Mouse (Mus musculus) common myeloid progenitor, adult 5-6 weeks (primary cell): ENCODE measurements around the gene Pawr. TPM values are rescaled to one million over a fixed set of nuclear protein-coding genes. Genes with fewer than 3 reads are reported as not detected.

Experiments
- ATAC-seq: replicated peaks from 2 replicates; pipeline ENCODE4 v1.8.0; 2016; ENCODE audit warnings: low read depth, mild to moderate bottlenecking, moderate TSS enrichment, inconsistent platforms; ENCODE audit not compliant: poor library complexity, severe bottlenecking
- total RNA-seq: library from RNA; stranded (forward); fragments of 200-1000, 187-1606 nt; gene quantifications from 2 replicates; pipeline ENCODE4 v1.2.3, GENCODE M21; 2017

The Pawr gene
- total RNA-seq, 1 experiment from 2014 or later: not detected

GRCm38 (mm10) chr10:108350125-108351070 lies 18.5 kb downstream of the Pawr start:
- ATAC-seq: no peak

DNA sequence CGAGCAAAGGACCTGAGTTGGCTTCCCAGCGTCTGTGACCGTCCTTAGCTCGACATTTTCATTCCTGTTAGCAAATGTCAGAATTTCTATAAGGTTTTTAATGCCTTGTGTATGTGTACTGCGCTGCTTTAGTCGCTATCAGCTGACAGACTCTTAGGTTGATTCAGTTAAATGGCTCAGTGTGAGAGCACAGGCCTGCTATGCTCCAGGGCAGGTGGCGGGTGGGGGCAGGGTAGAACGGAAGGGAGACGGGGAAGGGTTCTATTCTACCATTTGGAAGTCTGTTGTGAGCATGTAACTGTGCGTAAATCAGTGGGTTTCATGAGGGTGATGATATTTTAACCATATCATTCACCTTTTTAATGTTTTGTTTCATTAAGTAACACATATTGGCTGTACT lies 21.0 kb downstream of the Pawr start:
- ATAC-seq: no peak

GRCm38 (mm10) chr10:108354726-108355391 lies 22.9 kb downstream of the Pawr start:
- no peak for ATAC-seq

- ATAC-seq: no peak
Measured at GRCm38 (mm10) chr10:108355392-108355775, 23.5 kb downstream of the Pawr start.

- no peak for ATAC-seq
Measured at GRCm38 (mm10) chr10:108356601-108357187, 24.8 kb downstream of the Pawr start.

DNA sequence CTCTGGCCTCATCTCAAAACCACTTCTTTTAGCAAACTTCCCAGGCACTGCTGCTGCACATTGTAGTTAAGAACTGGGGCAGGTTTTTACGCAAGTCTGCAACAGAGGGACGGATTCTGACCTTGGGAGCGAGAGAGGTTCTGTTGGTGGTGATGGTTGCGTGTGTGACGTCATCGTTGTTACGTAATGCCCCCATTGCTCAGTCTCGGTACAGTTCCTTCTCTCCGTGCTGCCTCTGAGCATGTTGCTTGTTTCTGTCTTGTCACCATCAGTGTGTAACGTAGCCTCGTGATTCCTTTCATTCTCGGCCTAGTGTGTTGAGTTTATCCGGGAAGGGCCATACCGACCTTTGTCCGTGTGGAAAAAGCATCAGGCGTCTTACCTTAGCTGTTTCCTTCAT lies 28.1 kb downstream of the Pawr start:
- peak; percentile 54; the same call in 1 of the 2 replicates for ATAC-seq

- ATAC-seq: no peak
Measured at GRCm38 (mm10) chr10:108360801-108361200, 28.9 kb downstream of the Pawr start.

- no peak for ATAC-seq
Measured at GRCm38 (mm10) chr10:108361419-108362155, 29.7 kb downstream of the Pawr start.

GRCm38 (mm10) chr10:108363932-108364331 lies 32.0 kb downstream of the Pawr start:
- ATAC-seq: no peak

DNA sequence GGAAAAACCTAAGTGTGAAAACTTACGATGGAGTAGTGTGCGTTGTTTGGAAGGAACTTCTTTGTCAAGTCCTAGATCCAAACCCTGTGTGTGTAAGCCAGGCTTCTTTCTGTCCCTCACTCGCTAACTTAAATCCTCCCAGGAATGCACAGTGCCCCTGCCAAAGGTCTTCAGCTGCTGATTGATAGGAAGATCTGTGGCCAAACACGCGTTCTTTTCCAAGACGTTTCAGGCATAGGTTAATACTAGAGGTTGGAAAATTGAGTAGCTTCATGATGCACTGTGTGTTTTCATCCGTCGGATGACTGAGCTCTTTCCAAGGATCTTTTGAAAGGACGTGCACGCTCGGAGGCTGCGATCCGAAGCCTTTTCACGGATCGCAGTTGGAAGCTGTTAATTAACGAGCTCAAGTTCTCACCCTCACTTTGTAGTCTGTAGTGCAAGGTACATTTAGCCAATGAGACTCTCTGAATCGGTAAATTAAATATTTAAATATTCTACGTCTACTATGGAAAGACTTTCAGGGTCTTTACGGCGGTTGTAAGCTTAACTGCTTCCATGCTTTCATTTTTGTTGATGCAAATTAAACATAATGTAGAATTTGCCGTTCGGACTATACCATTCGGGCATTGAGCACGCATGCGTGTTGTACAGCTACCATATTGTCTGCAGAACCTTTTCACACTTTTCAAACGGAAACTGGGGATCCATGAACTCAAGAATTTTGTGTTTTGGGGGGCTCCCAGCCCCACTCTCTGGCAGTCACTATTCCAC lies 33.2 kb downstream of the Pawr start:
- no peak for ATAC-seq

GRCm38 (mm10) chr10:108366251-108366650 lies 34.3 kb downstream of the Pawr start:
- ATAC-seq: no peak

DNA sequence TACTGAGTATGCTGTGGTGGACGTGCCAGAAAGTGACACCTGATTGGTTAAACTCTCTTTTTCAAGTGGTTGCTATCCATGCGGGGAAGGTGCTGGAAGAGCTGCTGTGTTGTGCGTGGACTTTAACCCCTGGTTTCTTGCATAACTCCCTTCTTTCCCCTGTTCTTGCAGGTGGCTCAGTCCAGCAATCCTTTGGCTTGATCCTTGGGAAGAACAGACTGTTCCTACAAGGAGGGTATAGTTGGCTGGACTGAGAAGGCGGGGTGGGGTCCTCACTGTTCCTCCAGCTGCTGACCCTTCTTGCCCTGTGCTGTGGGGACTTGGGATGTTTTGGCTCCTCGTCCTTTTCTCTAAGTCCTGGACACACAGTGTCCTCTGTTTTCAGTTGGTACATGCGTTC lies 36.4 kb downstream of the Pawr start:
- ATAC-seq: no peak

DNA sequence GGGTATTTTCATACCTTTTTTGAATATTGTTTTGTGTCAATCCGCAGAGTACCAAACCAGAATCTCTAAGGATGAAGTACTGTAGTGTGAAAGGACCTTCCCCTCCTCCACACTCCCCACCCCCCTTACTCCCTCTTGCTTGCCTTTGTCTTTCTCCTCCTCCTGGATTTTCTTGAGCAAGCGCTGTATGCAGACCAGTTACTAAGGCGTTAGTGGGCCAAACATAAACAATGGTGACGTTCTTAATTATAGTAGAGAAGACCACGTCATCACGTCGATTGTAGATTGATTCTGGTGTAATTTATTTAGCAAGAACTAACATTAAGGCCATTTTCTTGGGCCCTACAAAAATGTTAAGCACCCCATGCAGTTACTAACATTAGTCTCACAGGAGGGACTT lies 40.3 kb downstream of the Pawr start:
- no peak for ATAC-seq

DNA sequence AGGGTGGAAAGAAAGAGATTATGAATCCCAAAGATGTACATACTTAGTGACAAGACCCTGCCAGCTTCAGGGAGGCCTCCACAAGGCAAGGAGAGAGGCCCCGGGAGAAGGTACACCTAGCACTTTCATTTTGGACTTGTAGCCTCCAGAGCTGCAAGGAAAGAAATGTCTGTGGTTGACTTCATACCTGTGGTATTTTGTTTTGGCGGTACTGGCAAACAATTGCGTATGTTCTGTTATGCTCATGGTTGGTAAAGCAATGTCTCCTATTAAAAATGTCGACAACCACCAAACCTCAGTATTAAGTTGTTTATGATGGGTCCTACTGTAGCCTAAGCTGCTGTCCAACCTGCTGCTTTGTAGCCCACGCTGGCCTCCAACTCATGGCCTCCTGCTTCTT lies 40.9 kb downstream of the Pawr start:
- ATAC-seq: no peak

GRCm38 (mm10) chr10:108375796-108376195 lies 43.9 kb downstream of the Pawr start:
- ATAC-seq: no peak

DNA sequence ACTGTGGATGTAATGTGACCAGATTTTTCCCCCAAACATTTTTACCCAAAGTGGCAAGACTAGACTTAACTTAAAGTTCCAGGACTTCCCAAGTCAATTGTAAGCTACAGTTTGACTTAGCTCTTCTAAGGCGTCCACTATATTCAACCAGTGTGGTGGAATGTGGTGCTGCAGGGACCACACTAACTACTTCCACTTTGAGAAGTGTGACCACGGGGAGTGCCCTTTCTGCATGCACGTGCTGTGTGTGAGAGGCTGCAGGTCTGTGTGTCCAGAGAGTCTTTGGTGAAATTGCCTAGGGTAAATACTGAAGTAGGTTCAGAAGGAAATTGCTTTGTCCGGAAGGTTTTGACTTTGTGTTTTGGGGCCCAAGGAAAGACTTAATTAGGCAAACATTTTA lies 44.4 kb downstream of the Pawr start:
- ATAC-seq: no peak

DNA sequence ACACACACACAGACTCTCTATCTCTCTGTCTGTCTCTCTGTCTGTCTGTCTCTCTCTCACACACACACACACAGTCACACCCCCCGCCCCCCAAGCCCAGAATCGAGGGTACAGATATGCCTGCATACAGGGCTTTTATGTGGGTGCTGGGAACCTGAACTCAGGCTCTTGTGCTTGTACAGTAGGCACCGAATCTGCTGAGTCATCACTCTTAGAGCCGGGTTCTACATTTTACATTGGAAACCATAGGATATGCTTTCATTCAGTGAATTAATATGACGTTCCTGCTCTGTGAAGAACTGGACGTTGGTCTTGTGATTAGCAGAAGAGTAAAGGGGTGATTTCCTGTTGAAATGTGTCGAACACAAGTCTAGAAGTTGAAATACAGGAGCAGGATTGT lies 45.4 kb downstream of the Pawr start:
- no peak for ATAC-seq

DNA sequence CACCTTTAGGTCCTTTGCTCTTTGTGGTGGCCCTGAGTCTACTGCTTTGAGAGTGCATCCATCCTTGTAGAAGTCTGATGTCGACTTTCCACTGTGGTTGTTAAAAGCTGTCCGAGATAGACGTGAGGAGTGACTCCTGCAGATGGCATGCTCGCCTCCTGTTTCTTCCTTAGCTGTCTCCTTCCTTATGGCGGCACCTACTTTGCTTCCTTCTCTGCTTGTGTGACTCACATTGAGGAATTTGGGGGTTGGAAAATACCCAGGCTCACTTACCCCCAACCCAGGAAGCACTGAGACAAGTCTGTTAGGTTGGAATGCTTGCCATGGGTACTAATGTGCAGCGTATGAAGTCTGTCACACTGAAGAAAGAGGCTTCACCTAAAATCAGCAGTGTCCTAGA lies 46.1 kb downstream of the Pawr start:
- no peak for ATAC-seq

DNA sequence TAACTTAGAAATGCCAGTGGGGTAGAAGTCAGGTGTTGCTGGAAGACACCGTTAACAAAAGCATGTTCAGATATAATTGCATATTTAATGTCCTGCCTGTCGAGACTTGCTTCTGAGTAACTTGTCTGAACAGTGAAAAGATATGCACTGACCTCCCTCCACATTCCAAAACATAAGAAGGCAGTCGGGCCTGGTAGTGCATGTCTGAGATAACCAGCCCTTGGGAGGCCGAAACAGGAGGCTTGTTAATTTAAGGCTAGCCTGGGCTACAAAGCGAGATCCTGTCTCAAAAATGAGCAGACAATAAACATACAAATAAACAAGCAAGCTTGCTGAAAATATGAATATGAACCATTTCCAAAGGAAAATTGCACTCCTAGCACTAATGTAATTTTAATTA lies 46.6 kb downstream of the Pawr start:
- ATAC-seq: no peak

- no peak for ATAC-seq
Measured at GRCm38 (mm10) chr10:108380715-108381114, 48.8 kb downstream of the Pawr start.
